Mouse (Mus musculus) thymus, postnatal 14 days (tissue): ENCODE measurements around the gene Sertad4.
A peak's percentile ranks its signal among the peaks of the same experiment; 100 is the strongest.

Source experiments
- DNase-seq: peaks from one replicate; pipeline ENCODE4 v3.0.0; 2021

The Sertad4 gene

GRCm38 (mm10) chr1:192800338-192800737 is 55.2 kb downstream of the Sertad4 start:
- DNase-seq: no peak

DNA sequence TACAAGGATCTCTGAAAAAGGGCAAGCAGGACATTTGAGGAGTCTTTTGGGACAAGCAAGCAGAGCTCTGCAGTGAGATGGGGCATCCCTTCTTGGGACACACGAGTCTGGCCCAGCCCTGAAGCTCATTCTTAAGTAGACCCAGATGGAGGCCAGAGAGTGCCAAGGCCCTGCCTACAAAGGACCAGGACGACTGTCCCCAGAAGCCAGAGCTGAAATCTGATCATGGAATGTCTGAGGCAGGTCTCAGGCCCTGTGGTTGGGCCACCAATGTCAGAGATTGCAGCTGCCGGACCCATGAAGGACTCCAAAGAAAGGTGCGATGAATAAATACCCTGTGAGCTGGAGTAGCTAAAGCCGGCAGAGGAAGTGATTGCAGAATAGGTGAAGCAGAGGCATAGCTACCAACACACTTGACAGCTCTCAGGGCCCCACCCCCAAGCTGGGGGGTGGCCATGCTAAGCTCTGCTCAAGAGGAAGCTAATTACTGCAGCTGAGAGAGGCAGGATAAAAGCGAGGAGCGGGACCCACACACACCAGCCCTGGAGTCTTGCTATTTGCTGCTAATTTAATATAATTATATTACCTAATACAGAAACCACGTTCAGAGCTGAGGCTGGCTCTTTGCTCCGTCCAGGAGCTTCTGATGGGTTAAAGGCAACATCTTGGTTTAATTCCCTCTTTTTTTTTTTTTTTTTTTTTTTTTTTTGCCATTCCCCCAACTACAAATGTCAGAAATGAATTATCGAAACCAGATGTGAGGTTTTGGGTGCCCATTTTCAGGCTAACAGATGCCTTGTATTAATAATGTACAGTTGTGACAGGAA is 56.2 kb downstream of the Sertad4 start:
- peak; percentile 68 for DNase-seq

DNA sequence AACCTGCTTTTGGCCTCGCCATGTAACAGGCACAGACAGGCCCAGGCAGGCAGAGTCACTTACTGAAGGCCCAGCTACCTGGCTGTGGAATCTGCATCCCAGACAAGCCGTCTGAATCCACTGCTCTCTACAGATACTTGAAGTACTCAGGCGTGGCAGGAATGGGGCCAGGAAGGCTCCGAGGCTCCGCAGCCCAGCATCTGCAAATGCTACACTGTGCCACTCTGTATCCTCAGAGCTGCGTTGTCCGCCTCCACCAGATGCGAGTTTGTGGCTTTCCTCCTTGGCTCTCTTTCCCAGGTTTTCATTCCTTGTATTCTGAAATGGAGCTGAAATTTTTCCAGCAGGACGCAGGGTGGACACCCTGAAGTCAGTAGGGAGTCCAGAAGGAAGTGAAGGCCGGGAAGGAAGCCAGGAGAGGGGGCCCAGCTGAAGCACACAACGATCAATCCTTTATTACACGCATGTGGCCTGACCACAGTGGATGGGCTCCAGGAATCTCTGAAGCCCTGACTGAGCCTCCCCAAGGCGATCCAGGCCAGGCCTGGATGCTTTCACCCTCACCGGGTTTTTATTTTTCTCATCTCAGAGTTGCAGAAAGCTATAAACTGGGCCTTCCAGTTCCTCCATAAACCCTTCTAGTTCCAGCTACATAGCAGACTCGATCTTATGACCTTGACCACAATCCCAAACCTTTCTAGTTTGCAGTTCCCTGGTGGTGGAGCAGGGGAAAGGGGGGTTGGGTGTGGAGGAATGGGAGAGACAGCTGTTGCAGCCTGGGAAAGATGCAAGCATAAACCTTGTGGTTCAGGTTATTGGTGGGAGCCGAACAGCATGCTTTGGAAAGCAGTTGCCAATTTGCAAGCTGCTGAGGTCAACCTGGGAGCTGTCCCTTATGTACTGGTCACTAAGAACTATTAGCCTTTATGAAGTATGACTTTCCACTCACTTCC is 57.1 kb downstream of the Sertad4 start:
- DNase-seq: no peak

DNA sequence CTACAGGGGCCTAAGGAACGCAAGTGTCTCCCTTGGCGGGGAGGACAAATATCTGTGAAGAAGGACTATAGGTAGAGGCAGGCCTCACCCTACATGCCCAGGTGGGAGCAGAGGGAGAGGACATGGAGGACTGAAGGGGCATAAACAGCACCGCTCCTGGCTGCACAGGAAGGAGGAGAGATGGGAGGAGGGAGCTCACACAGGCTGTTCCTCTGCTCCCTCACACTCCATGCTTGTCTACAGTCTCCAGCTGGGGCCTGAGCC is 58.6 kb downstream of the Sertad4 start:
- DNase-seq: no peak

DNA sequence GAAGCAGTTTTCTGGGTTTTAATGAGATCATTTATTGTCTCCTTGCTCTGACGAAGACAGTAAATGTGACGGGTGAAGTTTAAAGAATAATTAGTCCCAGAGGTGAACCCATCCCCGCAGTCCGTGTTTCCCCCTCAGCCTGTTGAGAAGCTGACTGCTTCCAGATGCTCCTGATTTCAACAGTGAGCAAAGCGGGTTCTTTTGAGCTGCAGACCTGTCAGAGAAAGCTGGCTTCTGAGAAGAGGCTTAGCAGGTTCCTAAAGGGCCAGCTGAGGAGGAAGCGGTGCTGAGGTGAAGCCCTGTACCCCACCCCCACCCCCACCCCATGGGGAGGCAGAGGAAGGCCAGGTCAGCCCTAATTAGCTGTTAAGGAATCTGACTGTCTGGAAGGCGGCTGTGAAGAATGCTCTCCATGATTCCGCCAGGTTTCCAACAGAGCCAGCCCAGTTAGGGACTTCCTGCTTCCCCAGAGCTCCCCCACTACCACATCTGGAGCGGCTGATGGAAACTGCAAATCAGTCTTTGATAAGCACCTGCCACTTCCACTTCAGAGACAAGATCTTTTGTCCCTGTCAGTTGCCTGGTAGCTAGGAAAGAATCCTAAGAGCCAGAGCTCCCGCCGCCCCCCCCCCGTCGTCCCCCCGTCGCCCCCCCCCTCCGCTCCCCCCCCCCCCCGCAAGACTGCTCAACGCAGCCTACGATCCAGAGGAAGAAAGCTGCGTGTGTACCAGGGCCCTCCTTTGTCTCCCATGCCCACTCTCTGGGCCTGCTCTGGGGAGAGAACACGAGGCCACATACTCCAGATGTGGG is 59.1 kb downstream of the Sertad4 start:
- peak; percentile 22 for DNase-seq

DNA sequence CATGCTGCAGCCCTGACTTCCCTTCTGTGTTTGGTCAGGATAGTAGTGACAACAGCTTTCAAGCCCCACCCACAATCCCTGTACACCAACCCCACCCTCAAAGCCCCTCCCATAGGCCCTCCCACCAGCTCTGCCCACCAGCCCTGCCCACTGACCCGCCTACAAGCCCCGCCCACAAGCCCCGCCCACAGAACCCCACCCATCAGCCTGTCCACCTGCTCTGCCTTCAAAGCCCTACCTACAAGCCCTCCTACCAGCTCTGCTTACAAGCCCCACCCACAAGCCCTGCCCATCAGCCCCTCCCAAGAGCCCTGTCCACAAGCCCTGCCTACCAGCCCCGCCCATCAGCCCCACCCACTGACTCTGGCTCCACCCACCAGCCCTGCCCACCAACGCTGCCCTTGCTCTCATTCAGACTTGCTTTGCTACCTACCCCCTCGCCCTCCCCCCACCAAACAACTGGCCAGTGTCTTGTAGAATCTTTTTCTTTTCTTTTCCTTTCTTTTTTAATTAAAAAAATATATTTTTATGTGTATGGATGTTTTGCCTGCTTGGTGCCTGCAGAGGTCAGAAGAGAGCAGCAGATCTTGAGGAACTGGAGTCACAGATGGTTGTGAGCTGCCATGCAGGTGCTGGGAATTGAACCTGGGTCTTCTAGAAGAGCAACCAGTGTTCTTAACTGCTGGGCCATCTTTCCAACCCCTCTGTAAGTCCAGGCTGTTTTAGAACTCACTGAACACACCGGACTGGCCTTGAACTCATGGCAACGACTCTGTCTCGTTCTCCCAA is 60.4 kb downstream of the Sertad4 start:
- peak; percentile 28 for DNase-seq
